Mouse (Mus musculus) adrenal gland, adult 2 months (tissue): Measurements from ENCODE around the gene Pgam5. TPM values are rescaled to one million over a fixed set of nuclear protein-coding genes. Genes with fewer than 3 reads are reported as not detected.
A peak's percentile ranks its signal among the peaks of the same experiment; 100 is the strongest.

ENCODE experiments used
- DNase-seq: peaks from one replicate; pipeline ENCODE4 v3.0.0; 2021
- polyA plus RNA-seq: library from polyadenylated mRNA; depleted of rRNA; stranded (reverse); fragments of >200 nt; gene quantifications from 2 replicates; pipeline ENCODE4 v1.2.3, GENCODE M21; 2012; rRNA removed
- total RNA-seq, 2 experiments: library from RNA; stranded (reverse); gene quantifications; 2 replicates each; pipeline ENCODE4 v1.2.3; 2021

Pgam5 gene
- total and polyA plus RNA-seq, 3 experiments, result 25.7 to 58.5 (median 46.6) TPM

- DNase-seq, result peak; percentile 96
These were observed 38.8 kb downstream of the Pgam5 start, which contains the start of gene Ankle2 for GRCm38 (mm10) chr5:110230780-110231461. Gene Ankle2, plus strand, starts transcription at chr5:110231004.

GRCm38 (mm10) chr5:110230401-110230779 is 39.3 kb downstream of the Pgam5 start:
- DNase-seq, result no peak

- DNase-seq, result no peak
These were observed 42.3 kb downstream of the Pgam5 start for GRCm38 (mm10) chr5:110227336-110227883.

- no peak for DNase-seq
These were observed 44.7 kb downstream of the Pgam5 start for GRCm38 (mm10) chr5:110225056-110225455.

- DNase-seq, result no peak
These were observed 47.0 kb downstream of the Pgam5 start for GRCm38 (mm10) chr5:110222757-110223156.

- DNase-seq, result no peak
These were observed 49.4 kb downstream of the Pgam5 start for GRCm38 (mm10) chr5:110220331-110220730.

GRCm38 (mm10) chr5:110216780-110217179 is 52.9 kb downstream of the Pgam5 start:
- no peak for DNase-seq

GRCm38 (mm10) chr5:110211312-110211711 is 58.4 kb downstream of the Pgam5 start:
- no peak for DNase-seq

Other genes with a start within 250 kb of the Pgam5 start
- 1 to 10 TPM; 4.8 to 9.2 TPM for gene Gm17655, start 197.4 kb downstream of the Pgam5 start, total RNA-seq
- gene Gm17655, start 197.4 kb downstream of the Pgam5 start, polyA plus RNA-seq, result not detected in 2 replicates
- under 1 TPM; 0.14 to 0.66 TPM for gene Gm35315, start 175.5 kb downstream of the Pgam5 start, total RNA-seq
- gene Gm35315, start 175.5 kb downstream of the Pgam5 start, polyA plus RNA-seq, result not detected in 2 replicates
- under 1 TPM; 0.09 to 0.10 TPM for gene Plcxd1, start 169.9 kb downstream of the Pgam5 start, total RNA-seq
- gene Plcxd1, start 169.9 kb downstream of the Pgam5 start, polyA plus RNA-seq, result 0.02 and 0.19 TPM in 2 replicates
- 10 to 100 TPM; 57.4 to 61.6 TPM for gene Gtpbp6, start 161.7 kb downstream of the Pgam5 start, total RNA-seq
- 115 and 125 TPM in 2 replicates for gene Gtpbp6, start 161.7 kb downstream of the Pgam5 start, polyA plus RNA-seq
- gene Zfp605, start 159.8 kb downstream of the Pgam5 start, total RNA-seq, result 1 to 10 TPM; 5.7 to 6.5 TPM
- 0.04 TPM in 2 replicates for gene Zfp605, start 159.8 kb downstream of the Pgam5 start, polyA plus RNA-seq
- 10 to 100 TPM; 21.5 to 30.0 TPM for gene Chfr, start 134.1 kb downstream of the Pgam5 start, total RNA-seq
- 55.5 and 55.8 TPM in 2 replicates for gene Chfr, start 134.1 kb downstream of the Pgam5 start, polyA plus RNA-seq
- 10 to 100 TPM; 34.4 to 37.0 TPM for gene Golga3, start 93.2 kb downstream of the Pgam5 start, total RNA-seq
- gene Golga3, start 93.2 kb downstream of the Pgam5 start, polyA plus RNA-seq, result 4.5 and 6.1 TPM in 2 replicates
- 10 to 100 TPM; 39.3 to 46.5 TPM for gene Ankle2, start 38.9 kb downstream of the Pgam5 start, total RNA-seq
- 7.5 and 8.7 TPM in 2 replicates for gene Ankle2, start 38.9 kb downstream of the Pgam5 start, polyA plus RNA-seq
- gene Pxmp2, start 16.3 kb upstream of the Pgam5 start, total RNA-seq, result 10 to 100 TPM; 12.2 to 19.2 TPM
- gene Pxmp2, start 16.3 kb upstream of the Pgam5 start, polyA plus RNA-seq, result 10.4 and 18.1 TPM in 2 replicates
- gene Pole, start 16.4 kb upstream of the Pgam5 start, total RNA-seq, result 1 to 10 TPM; 1.5 to 1.6 TPM
- 1.1 and 1.2 TPM in 2 replicates for gene Pole, start 16.4 kb upstream of the Pgam5 start, polyA plus RNA-seq
- gene P2rx2, start 73.3 kb upstream of the Pgam5 start, total RNA-seq, result under 1 TPM; 0.23 to 0.38 TPM
- gene P2rx2, start 73.3 kb upstream of the Pgam5 start, polyA plus RNA-seq, result 0.18 and 0.58 TPM in 2 replicates
- not detected for gene Lrcol1, start 74.8 kb upstream of the Pgam5 start, total RNA-seq
- gene Lrcol1, start 74.8 kb upstream of the Pgam5 start, polyA plus RNA-seq, result not detected in 2 replicates
- 10 to 100 TPM; 56.7 to 67.2 TPM for gene Fbrsl1, start 178.6 kb upstream of the Pgam5 start, total RNA-seq
- 267 and 295 TPM in 2 replicates for gene Fbrsl1, start 178.6 kb upstream of the Pgam5 start, polyA plus RNA-seq